Mouse (Mus musculus) gastrocnemius, postnatal 36 days (tissue): ENCODE data around the gene Pask. TPM values are rescaled to one million over a fixed set of nuclear protein-coding genes. Genes with fewer than 3 reads are reported as not detected.

Source experiments
- DNase-seq, 2 experiments: peaks; one replicate each; pipeline ENCODE4 v3.0.0; 2022
- intact Hi-C: fragments of 180-260 bp; cut with DNase I; formaldehyde crosslinking; loops from one replicate; pipeline ENCODE4 v1.15.1; 2025
- microRNA-seq, 2 experiments: library from miRNA; unstranded; fragments of <30 nt; microRNA quantifications; one replicate each; pipeline ENCODE4 v1.2.0; 2021
- total RNA-seq, 2 experiments: library from RNA; stranded (reverse); gene quantifications; 2 replicates each; pipeline ENCODE4 v1.2.3; 2021

Pask gene
- total RNA-seq, 2 experiments from 2014 or later = 0.20 TPM

DNA sequence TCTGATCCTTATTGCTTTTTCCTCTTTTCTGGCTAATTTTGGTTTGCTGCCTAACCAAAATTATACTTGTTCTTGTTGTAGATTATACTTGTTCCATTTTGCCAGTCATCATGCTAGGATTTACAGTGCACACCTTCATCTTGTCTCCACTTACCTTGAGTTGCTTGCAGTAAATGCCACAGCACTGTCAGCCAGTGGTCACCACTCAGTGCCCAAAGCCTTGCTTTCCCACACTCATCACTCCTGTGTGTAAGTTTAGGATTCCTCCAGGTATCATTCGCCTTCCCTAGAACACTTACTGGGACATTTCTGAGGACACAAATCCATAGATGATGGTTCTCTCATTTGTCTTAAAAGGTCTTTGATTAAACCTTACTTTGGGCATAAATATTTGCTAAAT is 51.7 kb downstream of the Pask start:
- intact Hi-C loops = no loop called here
- DNase-seq = no peak

DNA sequence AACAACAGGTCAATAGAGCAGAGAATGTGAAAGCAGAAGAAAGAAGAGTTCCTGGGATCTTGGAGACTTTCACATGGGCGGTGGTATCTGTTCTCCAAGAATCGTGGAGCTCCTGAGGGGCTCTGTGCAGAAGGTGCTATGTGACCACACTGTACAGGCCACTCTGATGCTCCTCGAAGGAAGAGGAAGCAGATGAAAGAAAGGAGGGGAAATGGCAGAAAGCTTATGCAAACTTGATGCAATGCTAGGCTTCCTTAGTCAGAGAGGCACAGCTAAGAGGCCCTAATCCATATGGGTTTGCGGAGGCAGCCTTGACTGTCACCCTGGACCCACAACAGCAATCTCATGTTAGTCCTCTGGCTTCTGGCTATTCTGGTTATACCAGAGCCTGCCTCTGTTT is 52.3 kb downstream of the Pask start:
- DNase-seq = no peak
- intact Hi-C loops = no loop called here

DNA sequence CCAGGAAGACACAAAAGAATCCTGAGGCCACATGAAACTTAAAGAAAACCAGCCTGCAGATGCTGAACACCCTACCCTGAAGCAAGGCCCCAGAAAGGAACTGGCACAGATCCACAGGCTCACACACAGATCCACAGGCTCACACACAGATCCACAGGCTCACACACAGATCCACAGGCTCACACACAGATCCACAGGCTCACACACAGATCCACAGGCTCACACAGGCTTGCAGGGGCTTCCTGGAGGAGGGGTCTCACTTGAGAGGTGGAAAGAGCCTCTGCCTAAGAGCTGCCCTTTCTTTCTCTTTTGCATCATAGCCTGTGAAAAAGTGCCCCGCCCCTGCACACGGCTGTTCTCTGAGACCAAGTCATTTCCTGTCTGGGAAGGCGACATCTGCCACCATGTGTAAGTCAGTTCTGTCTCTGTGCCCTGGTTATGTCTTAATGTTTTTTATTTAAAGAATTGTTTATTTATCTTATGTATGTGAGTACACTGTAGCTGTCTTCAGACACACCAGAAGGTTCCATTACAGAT is 53.5 kb downstream of the Pask start:
- intact Hi-C loops = no loop called here

DNA sequence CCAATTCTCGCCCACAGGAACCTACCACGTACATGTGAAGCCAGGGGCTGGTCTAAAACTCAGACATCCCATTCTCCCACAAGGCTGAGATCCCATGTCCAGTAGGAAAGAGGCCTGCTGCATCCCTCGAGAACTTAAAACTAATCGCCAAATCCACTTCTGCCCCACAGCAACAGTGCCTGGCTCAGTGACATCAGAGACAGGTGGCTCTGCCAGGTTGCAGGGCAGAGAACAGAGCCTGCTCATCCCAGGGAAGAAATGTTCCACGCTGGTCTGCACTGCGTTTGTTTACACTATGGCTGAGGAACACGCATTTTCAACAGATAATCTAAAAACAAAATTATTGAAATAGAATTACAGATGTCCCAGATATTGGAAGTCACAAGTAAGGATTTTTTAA is 66.2 kb downstream of the Pask start:
- intact Hi-C loops = no loop called here
- no peak for DNase-seq

More for the DNA sequence above, 53.5 kb downstream of the Pask start:
- DNase-seq = no peak

DNA sequence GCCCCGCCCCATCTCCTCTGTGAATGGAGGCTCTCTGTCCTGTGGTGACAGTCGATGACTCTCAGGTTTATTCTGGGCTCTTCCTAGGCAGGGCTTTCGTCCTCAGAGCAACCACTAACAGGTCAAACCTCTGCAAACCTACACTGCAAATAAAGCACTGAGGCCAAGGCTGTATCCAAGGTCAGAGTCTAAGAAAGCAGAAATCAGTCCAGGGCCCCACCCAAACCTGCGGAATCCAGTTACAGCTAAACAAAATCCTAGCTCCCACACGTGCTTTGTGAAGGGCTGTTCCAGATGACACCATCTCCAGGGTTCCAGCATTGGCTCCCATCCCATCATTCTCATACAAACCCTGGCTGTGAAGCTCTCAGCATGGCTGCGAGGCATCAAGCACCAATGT is 67.7 kb downstream of the Pask start:
- intact Hi-C loops = no loop called here
- no peak for DNase-seq

DNA sequence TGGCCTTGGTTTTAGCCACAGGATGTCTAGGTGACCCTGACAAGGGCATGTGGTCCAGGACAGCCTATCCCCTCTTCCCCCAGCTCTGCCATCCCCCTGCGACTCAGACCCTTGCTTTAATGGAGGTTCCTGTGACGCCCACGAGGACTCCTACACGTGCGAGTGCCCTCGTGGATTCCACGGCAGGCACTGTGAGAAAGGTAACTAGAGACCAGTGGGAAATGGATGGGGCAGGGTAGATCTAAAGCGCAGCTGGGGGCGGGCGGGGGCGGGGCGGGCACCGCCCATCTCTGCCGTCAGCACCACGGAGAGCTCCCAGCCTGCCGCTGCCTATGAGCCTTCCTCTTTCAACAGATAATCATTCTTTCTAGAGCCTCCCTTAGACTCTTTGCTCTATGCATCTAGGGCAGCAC is 70.9 kb downstream of the Pask start:
- intact Hi-C loops = no loop called here
- no peak for DNase-seq

DNA sequence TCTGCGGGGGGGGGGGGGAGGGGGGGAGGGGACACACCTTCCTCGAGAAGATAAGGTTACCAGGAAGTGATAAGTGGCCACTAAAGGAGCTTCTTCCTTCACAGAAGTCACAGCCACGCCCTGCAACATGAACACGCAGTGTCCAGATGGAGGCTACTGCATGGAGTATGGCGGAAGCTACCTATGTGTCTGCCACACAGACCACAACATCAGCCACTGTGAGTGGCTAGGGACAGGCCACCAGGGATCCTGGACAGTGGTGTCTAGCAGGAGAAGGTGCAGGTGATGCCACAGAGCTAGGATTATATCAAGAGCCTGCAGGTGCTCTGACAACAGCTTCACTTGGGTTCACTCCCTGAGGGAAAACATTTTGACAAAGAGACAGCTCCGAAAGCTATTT is 71.5 kb downstream of the Pask start:
- intact Hi-C loops = no loop called here

DNA sequence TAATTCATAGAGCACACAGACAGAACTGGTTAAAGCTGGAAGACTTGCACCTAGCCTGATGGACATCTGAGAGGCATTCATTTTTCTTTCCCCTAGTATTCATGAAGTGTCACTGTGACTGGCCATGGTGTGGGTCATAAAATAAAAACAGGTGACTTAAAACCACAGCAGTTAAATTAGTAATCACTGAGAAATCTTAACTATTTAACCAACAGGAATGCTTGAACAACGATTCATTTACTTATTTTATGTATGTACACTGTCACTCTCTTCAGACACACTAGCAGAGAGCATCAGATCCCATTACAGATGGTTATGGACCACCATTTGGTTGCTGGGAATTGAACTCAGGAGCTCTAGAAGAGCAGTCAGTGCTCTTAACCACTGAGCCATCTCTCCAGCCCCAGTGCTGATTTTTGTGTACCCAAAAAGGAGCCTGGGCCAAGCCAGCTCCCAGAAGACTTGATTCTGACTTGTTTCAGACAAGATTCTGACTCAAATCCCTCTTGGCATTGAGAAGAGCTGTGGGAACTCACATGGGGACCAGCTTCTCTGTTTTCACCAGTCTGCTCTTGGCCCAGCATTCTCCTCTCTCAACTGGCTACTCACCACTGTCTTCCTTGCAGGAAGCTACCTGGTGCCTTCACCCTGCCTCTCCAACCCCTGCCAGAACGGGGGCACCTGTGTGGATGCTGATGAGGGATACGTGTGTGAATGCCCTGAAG is 72.6 kb downstream of the Pask start:
- DNase-seq = no peak
- intact Hi-C loops = no loop called here

More for the DNA sequence above, 71.5 kb downstream of the Pask start:
- no peak for DNase-seq

DNA sequence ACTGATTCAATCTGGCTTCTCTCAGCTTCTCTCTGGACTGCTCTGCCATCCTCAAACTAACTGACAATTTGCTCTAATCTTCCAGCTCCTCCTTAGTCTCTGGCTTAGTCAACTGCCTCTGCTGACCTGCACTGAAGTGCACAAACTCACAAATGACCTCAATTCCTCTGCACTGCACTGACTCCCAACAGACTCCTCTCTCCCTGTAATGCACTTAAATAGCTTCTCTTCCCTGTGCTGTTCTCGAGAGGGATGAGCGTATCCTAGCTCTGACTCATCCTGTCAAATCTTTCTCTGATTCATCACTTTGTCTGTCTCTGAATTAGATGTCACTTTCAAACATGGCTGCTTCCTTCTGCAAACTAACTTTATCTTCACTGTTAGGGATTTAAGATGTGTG is 75.0 kb downstream of the Pask start:
- intact Hi-C loops = no loop called here
- no peak for DNase-seq

DNA sequence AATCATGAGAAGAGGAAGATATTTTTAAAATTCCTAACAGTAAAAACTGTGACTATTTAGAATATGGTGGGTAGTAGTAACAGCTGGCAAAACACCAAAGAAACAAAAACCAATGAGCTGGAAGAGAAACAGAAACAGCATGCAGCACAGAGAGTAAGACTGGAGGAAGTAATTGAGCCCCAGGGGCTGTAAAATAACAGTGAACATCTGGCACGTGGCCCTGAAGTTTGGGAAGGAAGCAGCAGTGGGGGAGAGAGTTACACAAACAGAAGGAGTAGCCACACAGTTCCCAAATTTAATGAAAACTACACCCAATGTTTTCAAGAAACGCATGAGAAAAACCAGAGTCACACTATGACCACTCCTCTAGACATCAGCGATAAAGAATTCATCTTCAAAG is 76.1 kb downstream of the Pask start:
- intact Hi-C loops = no loop called here
- no peak for DNase-seq

Small RNA genes within 50 kb of the gene (microRNA-seq; reads per million reads assigned to microRNA genes)
- 0 reads per million in 2 experiments for gene Mir6345
- gene Mir6901 = 0.36 to 0.74 reads per million in 2 experiments
- gene Mir6902 = 0 reads per million in 2 experiments

Other genes with a start within 250 kb of the Pask start
- 1 to 10 TPM in 1 of 2 experiments, under 1 TPM in 1; 0.64 to 1.6 TPM for gene Kif1a, start 241.5 kb downstream of the Pask start, total RNA-seq
- under 1 TPM in 1 of 2 experiments, not detected in 1; 0.28 TPM for gene Agxt, start 208.2 kb downstream of the Pask start, total RNA-seq
- gene 2310007B03Rik, start 182.5 kb downstream of the Pask start, total RNA-seq = not detected
- not detected for gene Crocc2, start 174.8 kb downstream of the Pask start, total RNA-seq
- 1 to 10 TPM; 4.3 to 5.4 TPM for gene Sned1, start 107.6 kb downstream of the Pask start, total RNA-seq
- 10 to 100 TPM in 1 of 2 experiments, 1 to 10 TPM in 1; 8.7 to 11.3 TPM for gene Mterf4, start 37.6 kb downstream of the Pask start, total RNA-seq
- 10 to 100 TPM; 18.9 to 22.7 TPM for gene Ppp1r7, start 628 bp downstream of the Pask start, total RNA-seq
- not detected for gene Ano7, start 30.4 kb upstream of the Pask start, total RNA-seq
- 100 to 1,000 TPM; 289 to 302 TPM for gene Hdlbp, start 135.3 kb upstream of the Pask start, total RNA-seq
- gene Farp2, start 168.6 kb upstream of the Pask start, total RNA-seq = 10 to 100 TPM; 11.5 to 11.9 TPM